Mouse (Mus musculus) MEL (cell line): Measurements from ENCODE around the gene Spaca6. TPM values are rescaled to one million over a fixed set of nuclear protein-coding genes. Genes with fewer than 3 reads are reported as not detected.

Source experiments
- DNase-seq: peaks from one replicate; pipeline ENCODE4 v3.0.0; 2011; ENCODE audit warnings: low read depth, low spot score
- H3K27ac ChIP-seq: 2 replicates; pipeline ENCODE4 v1.5.1; 2012; ENCODE audit warnings: low read depth, mild to moderate bottlenecking, control low read depth, low read length, moderate library complexity; ENCODE audit not compliant: control insufficient read depth
- H3K27me3 ChIP-seq, 2 experiments: fragments of 150-350 bp in 1 of 2; sonication (generic) in 1 of 2; 2 replicates each; pipeline ENCODE4 v1.6.1; 2012; ENCODE audit warnings: low read length in 2 of 2, mild to moderate bottlenecking in 2 of 2, improper control_type of control experiment in 1 of 2, moderate library complexity in 1 of 2; ENCODE audit not compliant: insufficient read depth in 2 of 2, control insufficient read depth in 1 of 2
- H3K36me3 ChIP-seq, 2 experiments: 2 replicates each; pipeline ENCODE4 v1.6.1; 2012 to 2014; ENCODE audit warnings: low read length in 2 of 2, improper control_type of control experiment in 1 of 2, inconsistent platforms in 1 of 2, mild to moderate bottlenecking in 1 of 2; ENCODE audit not compliant: insufficient read depth in 2 of 2, control insufficient read depth in 1 of 2
- H3K4me1 ChIP-seq, 2 experiments: fragments of 150-350 bp in 1 of 2; sonication (generic) in 1 of 2; 2 replicates each; pipeline ENCODE4 v1.6.1; 2012; ENCODE audit warnings: low read length in 2 of 2, improper control_type of control experiment in 1 of 2, mild to moderate bottlenecking in 1 of 2; ENCODE audit not compliant: insufficient read depth in 2 of 2, control insufficient read depth in 1 of 2
- H3K4me3 ChIP-seq, 2 experiments: fragments of 150-350 bp in 1 of 2; sonication (generic) in 1 of 2; 2 replicates each; pipeline ENCODE4 v1.5.1; 2012; ENCODE audit warnings: low read depth in 2 of 2, low read length in 2 of 2, mild to moderate bottlenecking in 2 of 2, moderate library complexity in 2 of 2, control low read depth in 1 of 2, improper control_type of control experiment in 1 of 2; ENCODE audit not compliant: control insufficient read depth in 1 of 2, insufficient read depth in 1 of 2
- H3K79me2 ChIP-seq: 2 replicates; pipeline ENCODE4 v1.6.1; 2012; ENCODE audit warnings: mild to moderate bottlenecking, low read length, moderate library complexity; ENCODE audit not compliant: control insufficient read depth, poor library complexity, insufficient read depth
- H3K9ac ChIP-seq: 2 replicates; pipeline ENCODE4 v1.6.1; 2012; ENCODE audit warnings: low read depth, mild to moderate bottlenecking, control low read depth, low read length, moderate library complexity; ENCODE audit not compliant: control insufficient read depth, poor library complexity, severe bottlenecking
- H3K9me3 ChIP-seq: fragments of 150-350 bp; sonication (generic); replicated peaks from 2 replicates; pipeline ENCODE4 v1.6.1; 2012; ENCODE audit warnings: mild to moderate bottlenecking, low read length, improper control_type of control experiment, moderate library complexity; ENCODE audit not compliant: insufficient read depth
- BHLHE40 ChIP-seq: IDR thresholded peaks from 2 replicates; pipeline ENCODE4 v1.6.1; 2012; ENCODE audit warnings: low read depth, mild to moderate bottlenecking, inconsistent platforms, low read length, improper control_type of control experiment, borderline replicate concordance
- CHD1 ChIP-seq: IDR thresholded peaks from 2 replicates; pipeline ENCODE4 v1.6.1; 2012; ENCODE audit warnings: low read depth, mild to moderate bottlenecking, inconsistent platforms, low read length, improper control_type of control experiment
- CHD2 ChIP-seq: IDR thresholded peaks from 2 replicates; pipeline ENCODE4 v1.6.1; 2011; ENCODE audit warnings: low read length, improper control_type of control experiment
- CTCF ChIP-seq, 3 experiments: IDR thresholded peaks in 2 of 3; conservative IDR thresholded peaks in 1 of 3; 2 replicates each; pipeline ENCODE4 v1.5.1; 2011 to 2012; ENCODE audit warnings: low read length in 3 of 3, low read depth in 2 of 3, mild to moderate bottlenecking in 2 of 3, improper control_type of control experiment in 1 of 3, inconsistent platforms in 1 of 3, mixed read lengths in 1 of 3, moderate library complexity in 1 of 3; ENCODE audit not compliant: control insufficient read depth in 1 of 3, insufficient read depth in 1 of 3, poor library complexity in 1 of 3, severe bottlenecking in 1 of 3
- E2F4 ChIP-seq: IDR thresholded peaks from 2 replicates; pipeline ENCODE4 v1.6.1; 2011; ENCODE audit warnings: low read depth, low read length, improper control_type of control experiment, borderline replicate concordance
- ETS1 ChIP-seq: IDR thresholded peaks from 2 replicates; pipeline ENCODE4 v1.6.1; 2012; ENCODE audit warnings: low read depth, mild to moderate bottlenecking, inconsistent platforms, low read length, improper control_type of control experiment, moderate library complexity
- GATA1 ChIP-seq: IDR thresholded peaks from 2 replicates; pipeline ENCODE4 v1.6.1; 2011; ENCODE audit warnings: low read depth, low read length, improper control_type of control experiment
- KAT2A ChIP-seq: conservative IDR thresholded peaks from 2 replicates; pipeline ENCODE4 v1.6.1; 2012; ENCODE audit warnings: low read depth, low read length, improper control_type of control experiment, inconsistent platforms
- MAFK ChIP-seq: IDR thresholded peaks from 2 replicates; pipeline ENCODE4 v1.6.1; 2011; ENCODE audit warnings: low read depth, mild to moderate bottlenecking, low read length, improper control_type of control experiment, borderline replicate concordance
- MAX ChIP-seq: IDR thresholded peaks from 2 replicates; pipeline ENCODE4 v1.6.1; 2011; ENCODE audit warnings: low read length, improper control_type of control experiment
- MEF2A ChIP-seq: IDR thresholded peaks from 2 replicates; pipeline ENCODE4 v1.6.1; 2014; ENCODE audit warnings: low read depth, mild to moderate bottlenecking, inconsistent platforms, low read length, improper control_type of control experiment; ENCODE audit not compliant: poor library complexity, insufficient replicate concordance, severe bottlenecking; ENCODE audit errors: extremely low read depth
- MYB ChIP-seq: IDR thresholded peaks from 2 replicates; pipeline ENCODE4 v1.6.1; 2011; ENCODE audit warnings: mild to moderate bottlenecking, low read depth, low read length, improper control_type of control experiment
- NELFE ChIP-seq: IDR thresholded peaks from 2 replicates; pipeline ENCODE4 v1.6.1; 2011; ENCODE audit warnings: low read depth, low read length, improper control_type of control experiment
- NRF1 ChIP-seq: IDR thresholded peaks from 2 replicates; pipeline ENCODE4 v1.6.1; 2014; ENCODE audit warnings: low read depth, mild to moderate bottlenecking, inconsistent platforms, low read length, improper control_type of control experiment, moderate library complexity; ENCODE audit not compliant: poor library complexity, insufficient read depth, severe bottlenecking
- POLR2AphosphoS2 ChIP-seq: IDR thresholded peaks from 2 replicates; pipeline ENCODE4 v1.6.1; 2011; ENCODE audit warnings: low read length, improper control_type of control experiment
- POLR2AphosphoS5 ChIP-seq: IDR thresholded peaks from 2 replicates; pipeline ENCODE4 v1.6.1; 2012; ENCODE audit warnings: low read depth, borderline replicate concordance, mild to moderate bottlenecking, inconsistent platforms, low read length, moderate library complexity, mixed read lengths
- RCOR1 ChIP-seq: IDR thresholded peaks from 2 replicates; pipeline ENCODE4 v1.6.1; 2012; ENCODE audit warnings: low read depth, mild to moderate bottlenecking, inconsistent platforms, low read length, improper control_type of control experiment
- SIN3A ChIP-seq: IDR thresholded peaks from 2 replicates; pipeline ENCODE4 v1.6.1; 2012; ENCODE audit warnings: low read length, improper control_type of control experiment, inconsistent platforms
- SMC3 ChIP-seq: IDR thresholded peaks from 2 replicates; pipeline ENCODE4 v1.6.1; 2011; ENCODE audit warnings: low read depth, low read length, improper control_type of control experiment
- TAL1 ChIP-seq: IDR thresholded peaks from 2 replicates; pipeline ENCODE4 v1.6.1; 2012; ENCODE audit warnings: mild to moderate bottlenecking, inconsistent platforms, low read length, moderate library complexity, mixed read lengths
- TCF12 ChIP-seq: IDR thresholded peaks from 2 replicates; pipeline ENCODE4 v1.6.1; 2014; ENCODE audit warnings: low read depth, mild to moderate bottlenecking, inconsistent platforms, low read length, improper control_type of control experiment, moderate library complexity
- USF1 ChIP-seq: IDR thresholded peaks from 2 replicates; pipeline ENCODE4 v1.6.1; 2014; ENCODE audit warnings: low read depth, mild to moderate bottlenecking, inconsistent platforms, low read length, improper control_type of control experiment, moderate library complexity
- ZC3H11A ChIP-seq: IDR thresholded peaks from 2 replicates; pipeline ENCODE4 v1.6.1; 2012; ENCODE audit warnings: low read depth, mild to moderate bottlenecking, inconsistent platforms, low read length, improper control_type of control experiment
- ZKSCAN1 ChIP-seq: IDR thresholded peaks from 2 replicates; pipeline ENCODE4 v1.6.1; 2012; ENCODE audit warnings: low read depth, mild to moderate bottlenecking, inconsistent platforms, low read length, improper control_type of control experiment, moderate library complexity
- ZMIZ1 ChIP-seq: IDR thresholded peaks from 2 replicates; pipeline ENCODE4 v1.6.1; 2012; ENCODE audit warnings: low read depth, mild to moderate bottlenecking, inconsistent platforms, low read length, improper control_type of control experiment, moderate library complexity
- ZNF384 ChIP-seq: IDR thresholded peaks from 2 replicates; pipeline ENCODE4 v1.6.1; 2012; ENCODE audit warnings: low read depth, mild to moderate bottlenecking, inconsistent platforms, low read length, improper control_type of control experiment
- polyA plus RNA-seq, 2 experiments: library from polyadenylated mRNA; stranded (reverse) in 1 of 2; unstranded in 1 of 2; fragments of >175 nt in 1 of 2; fragments of >200 nt in 1 of 2; gene quantifications; 2 replicates each; pipeline versions ENCODE4 v1.2.1 to v1.2.4; 2012; ENCODE audit warnings: low replicate concordance in 2 of 2, low read depth in 1 of 2; ENCODE audit not compliant: insufficient read length in 2 of 2, insufficient read depth in 1 of 2, missing spikeins in 1 of 2
- total RNA-seq: library from RNA; depleted of rRNA; stranded (reverse); fragments of 300-350 nt; gene quantifications from 2 replicates; pipeline ENCODE4 v1.2.3, GENCODE M21; 2012

Spaca6 gene
- total and polyA plus RNA-seq, 3 experiments = 1.0 to 6.4 TPM; not detected in 1

DNA sequence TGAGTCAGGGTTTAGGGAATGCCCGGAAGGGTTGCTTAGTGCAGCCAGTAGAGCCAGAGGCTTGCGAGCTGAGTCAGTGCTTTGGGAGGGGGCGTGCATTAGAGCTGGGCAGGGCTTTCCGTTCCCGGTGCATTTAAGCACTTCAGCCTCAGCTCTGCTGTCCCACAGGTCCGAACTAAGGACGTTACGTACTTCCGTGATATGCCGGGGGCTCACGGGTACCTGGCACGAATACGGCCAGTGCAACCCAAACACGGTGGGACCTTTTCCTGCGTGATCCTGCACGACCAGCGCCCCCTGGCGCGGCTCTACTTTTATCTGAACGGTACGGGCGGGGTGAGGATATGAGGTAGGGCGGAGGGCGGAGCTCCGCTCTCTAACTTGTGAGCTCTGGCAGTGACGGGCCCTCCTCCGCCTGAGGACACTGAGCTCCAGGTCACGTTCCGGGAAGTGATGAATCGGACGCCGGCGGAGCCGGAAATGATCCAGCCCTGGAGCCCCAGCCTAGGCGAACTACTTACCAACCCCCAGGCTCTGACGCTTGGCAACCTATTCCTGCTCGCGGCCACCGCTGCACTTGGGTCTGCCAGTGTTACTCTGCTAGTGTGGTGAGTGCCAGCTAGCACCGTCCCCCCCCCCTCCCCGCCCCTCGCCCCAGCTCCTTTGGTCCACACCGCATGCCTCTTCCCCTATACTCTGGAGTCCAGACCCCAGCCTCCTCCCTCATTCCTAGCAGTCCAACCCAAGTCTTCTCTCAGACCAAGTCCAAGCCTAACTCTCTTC, 11.2 kb downstream of the Spaca6 start (continued):
- peak; percentile 30; the same call in 1 of the 2 replicates for TF ChIP-seq ZC3H11A
- no peak for TF ChIP-seq MYB
- no peak for TF ChIP-seq CHD1
- TF ChIP-seq MAX = peak; percentile 59; the same call in 1 of the 2 replicates
- TF ChIP-seq, all 39 proteins: peak for 22

DNA sequence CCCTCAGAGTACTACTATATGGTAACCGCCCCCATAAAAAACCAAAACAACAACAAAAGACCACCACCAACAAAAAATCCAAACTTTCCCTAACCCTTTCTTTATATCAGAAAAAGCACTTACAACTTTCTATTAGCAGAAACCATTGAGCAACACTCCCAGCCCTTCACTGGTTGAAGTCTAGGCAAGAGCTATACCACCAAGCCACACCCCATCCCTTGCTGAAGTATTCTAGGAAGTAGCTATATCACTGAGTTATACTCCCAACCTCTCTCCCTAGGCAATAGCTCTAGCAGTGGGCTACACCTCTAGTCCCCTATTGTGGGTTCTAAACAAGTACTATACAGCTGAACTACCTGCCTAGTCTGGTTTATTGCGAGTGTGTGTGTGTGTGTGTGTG, 12.3 kb downstream of the Spaca6 start:
- Histone ChIP-seq H3K27ac (no peak overlapping the region), H3K36me3 (peaks cover 0 to 7% of the 10 kb centered on the region in 2 experiments; a peak in 2 of 4 replicates), H3K9me3 (no peaks in the 10 kb centered on the region), H3K27me3 (no peaks in the 10 kb centered on the region)
- no peak for TF ChIP-seq TAL1
- TF ChIP-seq MAX = no peak
- no peak for TF ChIP-seq ETS1
- no peak for TF ChIP-seq MAFK
- TF ChIP-seq NRF1 = no peak
- TF ChIP-seq ZKSCAN1 = no peak
- no peak for TF ChIP-seq MYB
- TF ChIP-seq POLR2AphosphoS5 = no peak
- no peak for TF ChIP-seq E2F4
- TF ChIP-seq SIN3A = no peak; the same call in 1 of the 2 replicates
- TF ChIP-seq, all 39 proteins: peak for 0
- no peak overlapping the region; the same call in 1 of the 2 replicates for H3K9ac ChIP-seq
- H3K79me2 ChIP-seq = peaks cover 6% of the 10 kb centered on the region
- 0 out of 4 replicates have a peak, but pooled peaks cover 0 to 4% of the 10 kb centered on the region in 2 experiments for H3K4me1 ChIP-seq
- DNase-seq = peak; percentile 57
- H3K4me3 ChIP-seq = peak overlapping the region in 1 of 2 experiments; percentile 87; a peak in 3 of 4 replicates

DNA sequence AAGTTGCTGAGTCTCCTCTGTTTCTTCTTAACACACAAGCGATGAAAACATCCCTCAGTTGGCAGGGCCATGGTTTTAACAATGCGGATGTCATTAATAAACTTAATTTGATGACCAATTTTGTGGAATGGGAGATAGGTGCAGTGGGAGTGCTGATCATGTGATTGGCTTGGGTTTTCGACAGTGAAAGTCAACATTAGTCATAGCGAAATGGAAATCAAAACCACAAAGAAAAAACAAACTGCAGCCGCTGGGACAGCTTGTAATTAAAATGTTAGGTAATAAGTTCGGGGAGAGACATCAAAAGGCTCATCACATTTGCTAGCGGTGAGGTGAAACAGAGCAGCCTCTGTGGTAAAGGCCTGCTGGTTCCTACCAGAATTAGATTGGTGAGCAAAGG, 13.8 kb downstream of the Spaca6 start:
- H3K4me1 ChIP-seq = 0 out of 4 replicates have a peak, but pooled peaks cover 0 to 4% of the 10 kb centered on the region in 2 experiments
- H3K27ac ChIP-seq = no peak overlapping the region
- no peak overlapping the region for H3K4me3 ChIP-seq
- DNase-seq = no peak
- TF ChIP-seq KAT2A (no peak), MEF2A (no peak), POLR2AphosphoS2 (no peak), MAX (no peak), GATA1 (no peak), ZMIZ1 (no peak), ZC3H11A (no peak), E2F4 (no peak), POLR2AphosphoS5 (no peak), SMC3 (no peak), ZNF384 (no peak), CHD2 (no peak), CHD1 (no peak), TCF12 (no peak), CTCF (IDR thresholded peaks at IDR 0.05 in 2 of 3, conservative IDR thresholded peaks at IDR 0.05 in 1 of 3; ENCODE audit: control insufficient read depth in 1 of 3, insufficient read depth in 1 of 3, low read depth in 2 of 3, low read length in 3 of 3, poor library complexity in 1 of 3, severe bottlenecking in 1 of 3) (no peak), BHLHE40 (no peak), RCOR1 (no peak), USF1 (no peak), NELFE (no peak), ETS1 (no peak)
- H3K9ac ChIP-seq = no peak overlapping the region
- H3K9me3 ChIP-seq = no peaks in the 10 kb centered on the region
- H3K36me3 ChIP-seq = peaks cover 0 to 7% of the 10 kb centered on the region in 2 experiments; a peak in 2 of 4 replicates
- H3K79me2 ChIP-seq = peaks cover 6% of the 10 kb centered on the region
- H3K27me3 ChIP-seq = no peaks in the 10 kb centered on the region
